Mouse (Mus musculus) bone marrow, adult 2 months (tissue): ENCODE results near the gene Zfp524.

Experiments used
- CTCF ChIP-seq: fragments of 200-500 bp; IDR thresholded peaks from 2 replicates; pipeline ENCODE4 v1.5.1; 2011; ENCODE audit warnings: low read length, control low read depth; ENCODE audit not compliant: control insufficient read depth, insufficient read depth
- POLR2A ChIP-seq: fragments of 200-500 bp; IDR thresholded peaks from 2 replicates; pipeline ENCODE4 v1.6.1; 2011; ENCODE audit warnings: low read depth, mild to moderate bottlenecking, control low read depth, low read length, borderline replicate concordance; ENCODE audit not compliant: control insufficient read depth

DNA sequence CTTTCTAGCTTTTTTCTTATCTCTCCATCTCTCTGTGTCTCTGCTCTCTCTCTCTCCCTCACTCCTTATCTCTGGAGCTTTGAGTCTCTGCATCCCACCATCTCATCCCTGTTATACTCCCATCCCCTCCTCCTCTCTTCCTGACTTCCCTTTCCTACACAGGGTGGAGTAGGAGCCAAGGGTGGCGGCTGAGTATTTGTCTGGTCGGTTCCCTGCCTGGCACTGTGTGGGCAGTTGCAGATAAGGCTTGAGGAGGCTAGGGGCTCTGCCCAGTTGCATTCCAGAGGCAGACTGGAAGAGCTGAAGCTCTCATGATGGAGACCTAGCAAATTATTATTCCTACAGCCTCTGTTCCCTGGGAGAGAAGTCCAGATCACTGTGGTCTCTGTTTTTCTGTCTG lies 26.0 kb upstream of the Zfp524 start:
- TF ChIP-seq CTCF = no peak
- TF ChIP-seq POLR2A = no peak
